Mouse (Mus musculus): ENCODE measurements around the gene Mettl6. TPM values are rescaled to one million over a fixed set of nuclear protein-coding genes. Genes with fewer than 3 reads are reported as not detected.
"Not testable (repeated sequence)": the region's sequence is repeated elsewhere in the genome, so short reads cannot be mapped to it uniquely, and the experiment has no call there.

Mettl6 gene
- polyA plus RNA-seq, 1 experiment, result 5.9 TPM

DNA sequence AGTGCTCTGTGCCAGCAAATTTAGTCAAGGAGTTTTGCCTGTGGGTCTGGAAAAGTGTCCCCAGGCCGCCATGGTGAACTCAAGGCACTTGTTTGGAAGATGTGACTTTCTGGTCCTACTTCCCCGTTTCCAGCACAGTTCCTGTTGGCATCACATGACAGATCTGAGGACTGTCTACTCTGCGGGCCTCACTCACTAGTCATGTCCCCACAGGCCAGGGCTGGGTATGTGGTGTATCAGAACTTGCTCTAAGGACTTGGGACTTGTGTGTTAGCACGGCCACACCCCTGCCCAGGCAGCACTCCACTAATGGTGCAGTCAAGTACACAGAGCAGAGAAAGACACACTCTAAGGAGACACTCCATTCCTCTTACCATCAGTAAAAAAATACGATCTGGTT, 12.4 kb downstream of the Mettl6 start:
- no peak overlapping the region for H3K27ac ChIP-seq (ENCODE audit: insufficient read depth, low read depth, low read length)
- peaks cover 3% of the 10 kb centered on the region; the same call in 1 of the 2 replicates for H3K36me3 ChIP-seq (ENCODE audit: control insufficient read depth, insufficient read depth, low read length)
- WGBS, result 76% methylated on average over 5 of the region's 5 CpGs
- no peak for TF ChIP-seq POLR2A (IDR thresholded peaks at IDR 0.05; ENCODE audit: low read depth, low read length)
- no peak for TF ChIP-seq CTCF (conservative IDR thresholded peaks at IDR 0.05; ENCODE audit: insufficient read depth, insufficient read length, low read depth, low read length)
- H3K27me3 ChIP-seq (replicated peaks; ENCODE audit: control insufficient read depth, insufficient read depth, low read length), result no peaks in the 10 kb centered on the region
- DNase-seq, result no peak
- H3K4me3 ChIP-seq (ENCODE audit: insufficient read depth, low read depth, low read length), result no peak overlapping the region
- H3K4me1 ChIP-seq (ENCODE audit: control insufficient read depth, insufficient read depth, low read length), result no peaks in the 10 kb centered on the region

DNA sequence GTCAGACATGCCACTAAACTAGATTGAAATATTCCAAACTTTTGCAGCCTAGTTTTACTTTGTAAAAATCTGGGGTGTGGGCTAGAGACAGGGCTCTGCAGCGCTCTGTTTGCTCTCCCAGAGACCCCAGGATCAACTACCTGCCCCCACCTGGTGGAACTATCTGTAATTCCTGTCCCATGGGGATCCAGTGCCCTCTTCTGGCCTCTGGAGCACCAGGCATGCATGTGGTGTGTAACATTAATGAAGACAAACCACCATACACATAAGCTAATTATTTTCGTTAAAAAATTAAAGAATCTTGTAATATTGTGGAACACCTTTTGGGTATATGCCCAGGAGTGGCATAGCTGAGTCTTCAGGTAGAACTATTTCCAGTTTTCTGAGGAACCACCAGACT, 21.5 kb downstream of the Mettl6 start:
- no peak overlapping the region for H3K27ac ChIP-seq (ENCODE audit: insufficient read depth, low read depth, low read length)
- WGBS, result 90% methylated on average over 2 of the region's 2 CpGs
- no peak overlapping the region for H3K4me3 ChIP-seq (ENCODE audit: insufficient read depth, low read depth, low read length)
- no peak for DNase-seq
- H3K36me3 ChIP-seq (ENCODE audit: control insufficient read depth, insufficient read depth, low read length), result no peaks in the 10 kb centered on the region
- no peaks in the 10 kb centered on the region for H3K27me3 ChIP-seq (replicated peaks; ENCODE audit: control insufficient read depth, insufficient read depth, low read length)
- no peak for TF ChIP-seq POLR2A (IDR thresholded peaks at IDR 0.05; ENCODE audit: low read depth, low read length)
- TF ChIP-seq CTCF (conservative IDR thresholded peaks at IDR 0.05; ENCODE audit: insufficient read depth, insufficient read length, low read depth, low read length), result peak; percentile 24; the same call in 1 of the 2 replicates
- no peaks in the 10 kb centered on the region for H3K4me1 ChIP-seq (ENCODE audit: control insufficient read depth, insufficient read depth, low read length)

DNA sequence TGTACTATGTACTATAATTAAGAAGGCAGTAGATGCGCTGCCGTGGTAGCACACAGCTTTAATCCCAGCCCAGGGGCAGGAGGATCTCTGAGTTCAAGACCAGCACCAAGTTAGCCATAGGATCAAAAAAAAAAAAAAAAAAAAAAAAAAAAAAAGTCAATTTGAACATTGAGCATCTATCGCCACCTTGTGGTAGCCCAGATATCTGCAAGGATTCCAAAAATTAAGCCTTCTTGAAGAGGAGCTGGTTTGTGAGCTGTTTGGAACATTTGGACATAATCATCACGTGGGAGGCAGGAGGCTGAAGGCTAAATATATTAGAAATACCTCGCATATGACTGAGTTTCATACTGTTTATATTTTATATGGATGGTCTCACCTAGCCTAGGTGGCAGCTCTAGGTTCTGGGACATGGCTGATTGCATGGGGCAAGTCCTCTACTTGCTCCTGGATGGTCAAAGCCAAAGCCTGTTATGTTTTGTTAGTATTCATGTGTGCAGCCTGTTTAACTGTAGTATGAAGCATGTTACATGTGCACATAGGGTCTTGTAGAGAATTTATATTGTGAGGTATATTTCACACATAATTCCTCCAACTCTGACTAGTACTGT, 22.3 kb downstream of the Mettl6 start:
- Histone ChIP-seq H3K36me3 (ENCODE audit: control insufficient read depth, insufficient read depth, low read length) (no peaks in the 10 kb centered on the region), H3K27ac (ENCODE audit: insufficient read depth, low read depth, low read length) (no peak overlapping the region), H3K27me3 (replicated peaks; ENCODE audit: control insufficient read depth, insufficient read depth, low read length) (no peaks in the 10 kb centered on the region), H3K4me3 (ENCODE audit: insufficient read depth, low read depth, low read length) (no peak overlapping the region), H3K4me1 (ENCODE audit: control insufficient read depth, insufficient read depth, low read length) (no peaks in the 10 kb centered on the region)
- 8% methylated on average over 5 of the region's 5 CpGs for WGBS
- TF ChIP-seq CTCF (conservative IDR thresholded peaks at IDR 0.05; ENCODE audit: insufficient read depth, insufficient read length, low read depth, low read length) (0 out of 2 replicates have a peak, but pooled peaks have one; percentile 25), POLR2A (IDR thresholded peaks at IDR 0.05; ENCODE audit: low read depth, low read length) (no peak)
- DNase-seq, result peak; percentile 66

DNA sequence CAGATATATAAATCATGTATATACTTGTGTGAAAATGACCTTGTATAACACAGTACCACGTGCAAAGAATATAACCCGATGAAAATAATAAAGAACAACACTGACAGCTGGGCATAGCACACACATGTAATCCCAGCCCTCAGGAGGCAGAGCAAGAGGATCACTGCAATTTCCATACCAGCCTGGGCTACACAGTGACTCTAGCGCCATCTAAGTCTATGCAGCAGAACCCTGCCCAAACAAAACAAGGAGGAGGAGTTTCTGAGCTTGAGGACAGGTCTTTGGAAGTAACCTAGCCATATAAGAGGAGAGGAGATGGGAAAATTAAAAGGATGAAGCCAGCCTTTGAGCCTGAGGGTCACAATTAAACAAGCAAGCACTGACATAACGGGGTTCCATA, 25.1 kb downstream of the Mettl6 start:
- Histone ChIP-seq H3K36me3 (ENCODE audit: control insufficient read depth, insufficient read depth, low read length) (no peaks in the 10 kb centered on the region), H3K27me3 (replicated peaks; ENCODE audit: control insufficient read depth, insufficient read depth, low read length) (no peaks in the 10 kb centered on the region), H3K4me1 (ENCODE audit: control insufficient read depth, insufficient read depth, low read length) (no peaks in the 10 kb centered on the region), H3K27ac (ENCODE audit: insufficient read depth, low read depth, low read length) (no peak overlapping the region), H3K4me3 (ENCODE audit: insufficient read depth, low read depth, low read length) (no peak overlapping the region)
- no peak for DNase-seq
- no peak for TF ChIP-seq POLR2A (IDR thresholded peaks at IDR 0.05; ENCODE audit: low read depth, low read length)
- peak; percentile 36 for TF ChIP-seq CTCF (conservative IDR thresholded peaks at IDR 0.05; ENCODE audit: insufficient read depth, insufficient read length, low read depth, low read length)
- 66% methylated on average over 4 of the region's 4 CpGs for WGBS

DNA sequence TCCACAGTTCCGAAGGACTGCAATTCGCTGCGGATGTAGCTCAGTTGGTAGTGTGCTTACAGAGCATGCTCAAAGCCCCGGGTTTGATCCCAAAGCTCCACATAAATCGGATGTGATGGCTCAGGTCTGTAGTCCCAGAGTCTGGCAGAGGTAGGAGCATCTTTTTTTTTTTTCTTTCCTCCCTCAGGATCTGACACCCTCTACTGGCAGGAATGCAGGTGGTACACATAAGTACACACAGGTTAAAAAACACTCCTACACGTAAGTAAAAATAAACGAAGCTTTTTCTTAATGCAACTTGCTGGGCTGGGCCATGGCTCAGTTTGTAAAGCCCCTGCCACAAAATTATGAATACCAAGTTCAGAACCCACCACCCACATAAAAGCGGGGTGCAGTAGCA, 30.7 kb downstream of the Mettl6 start:
- Histone ChIP-seq H3K4me3 (ENCODE audit: insufficient read depth, low read depth, low read length) (no peak overlapping the region), H3K27ac (ENCODE audit: insufficient read depth, low read depth, low read length) (no peak overlapping the region), H3K4me1 (ENCODE audit: control insufficient read depth, insufficient read depth, low read length) (no peaks in the 10 kb centered on the region), H3K27me3 (replicated peaks; ENCODE audit: control insufficient read depth, insufficient read depth, low read length) (no peaks in the 10 kb centered on the region), H3K36me3 (ENCODE audit: control insufficient read depth, insufficient read depth, low read length) (no peaks in the 10 kb centered on the region)
- 62% methylated on average over 8 of the region's 8 CpGs for WGBS
- peak; percentile 54 for DNase-seq
- TF ChIP-seq CTCF (conservative IDR thresholded peaks at IDR 0.05; ENCODE audit: insufficient read depth, insufficient read length, low read depth, low read length) (0 out of 2 replicates have a peak, but pooled peaks have one; percentile 21), POLR2A (IDR thresholded peaks at IDR 0.05; ENCODE audit: low read depth, low read length) (no peak)

DNA sequence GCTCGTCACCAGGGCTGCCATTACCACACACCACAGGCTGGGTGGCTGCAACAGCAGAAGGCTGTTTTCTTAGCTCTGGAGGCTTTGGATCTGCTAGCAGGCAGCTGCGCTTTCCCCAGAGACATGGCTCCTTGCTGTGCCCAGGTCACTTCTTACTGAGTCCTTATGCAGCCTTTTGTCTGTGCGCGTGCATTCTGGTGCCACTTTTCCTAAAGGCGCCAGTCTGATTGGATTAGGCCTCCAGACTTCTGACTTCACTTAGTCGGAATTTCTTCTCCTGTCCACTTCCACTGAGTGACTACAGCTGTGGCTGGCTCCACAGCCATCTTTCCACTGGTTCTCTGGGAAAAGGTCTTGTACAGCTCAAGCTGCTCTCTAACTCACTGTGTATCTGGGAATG, 32.0 kb downstream of the Mettl6 start:
- Histone ChIP-seq H3K27me3 (replicated peaks; ENCODE audit: control insufficient read depth, insufficient read depth, low read length) (no peaks in the 10 kb centered on the region), H3K4me3 (ENCODE audit: insufficient read depth, low read depth, low read length) (no peak overlapping the region), H3K27ac (ENCODE audit: insufficient read depth, low read depth, low read length) (no peak overlapping the region), H3K36me3 (ENCODE audit: control insufficient read depth, insufficient read depth, low read length) (no peaks in the 10 kb centered on the region), H3K4me1 (ENCODE audit: control insufficient read depth, insufficient read depth, low read length) (no peaks in the 10 kb centered on the region)
- 89% methylated on average over 6 of the region's 6 CpGs for WGBS
- no peak for DNase-seq
- TF ChIP-seq POLR2A (IDR thresholded peaks at IDR 0.05; ENCODE audit: low read depth, low read length), result no peak
- no peak for TF ChIP-seq CTCF (conservative IDR thresholded peaks at IDR 0.05; ENCODE audit: insufficient read depth, insufficient read length, low read depth, low read length)

DNA sequence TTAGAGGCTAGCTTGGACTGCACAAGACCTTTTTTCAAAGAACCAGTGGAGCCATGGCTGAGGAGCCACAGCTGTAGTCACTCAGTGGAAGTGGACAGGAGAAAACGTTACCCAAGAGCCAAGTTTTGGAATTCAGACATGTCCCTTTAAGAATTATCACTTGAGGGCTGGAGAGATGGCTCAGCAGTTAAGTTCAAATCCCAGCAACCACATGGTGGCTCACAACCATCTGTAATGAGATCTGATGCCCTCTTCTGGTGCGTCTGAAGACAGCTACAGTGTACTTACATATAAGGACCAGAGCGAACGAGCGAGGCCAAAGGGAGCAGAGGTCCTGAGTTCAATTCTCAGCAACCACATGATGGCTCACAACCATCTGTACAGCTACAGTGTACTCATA, 32.6 kb downstream of the Mettl6 start:
- H3K27ac ChIP-seq (ENCODE audit: insufficient read depth, low read depth, low read length); H3K27me3 ChIP-seq (replicated peaks; ENCODE audit: control insufficient read depth, insufficient read depth, low read length); H3K36me3 ChIP-seq (ENCODE audit: control insufficient read depth, insufficient read depth, low read length); H3K4me3 ChIP-seq (ENCODE audit: insufficient read depth, low read depth, low read length); H3K4me1 ChIP-seq (ENCODE audit: control insufficient read depth, insufficient read depth, low read length): not testable (repeated sequence)
- DNase-seq, result peak; percentile 25
- peak; percentile 30 for TF ChIP-seq CTCF (conservative IDR thresholded peaks at IDR 0.05; ENCODE audit: insufficient read depth, insufficient read length, low read depth, low read length)
- WGBS, result 83% methylated on average over 5 of the region's 5 CpGs

All from kidney, adult 2 months (tissue).